Mouse (Mus musculus): ENCODE measurements at regions not wholly inside any gene's neighbourhood (a gene's known extent, or its start where the extent isn't known, plus 50 kb on each side); places are given as distances from the start of the nearest gene placed in this dataset.

DNA sequence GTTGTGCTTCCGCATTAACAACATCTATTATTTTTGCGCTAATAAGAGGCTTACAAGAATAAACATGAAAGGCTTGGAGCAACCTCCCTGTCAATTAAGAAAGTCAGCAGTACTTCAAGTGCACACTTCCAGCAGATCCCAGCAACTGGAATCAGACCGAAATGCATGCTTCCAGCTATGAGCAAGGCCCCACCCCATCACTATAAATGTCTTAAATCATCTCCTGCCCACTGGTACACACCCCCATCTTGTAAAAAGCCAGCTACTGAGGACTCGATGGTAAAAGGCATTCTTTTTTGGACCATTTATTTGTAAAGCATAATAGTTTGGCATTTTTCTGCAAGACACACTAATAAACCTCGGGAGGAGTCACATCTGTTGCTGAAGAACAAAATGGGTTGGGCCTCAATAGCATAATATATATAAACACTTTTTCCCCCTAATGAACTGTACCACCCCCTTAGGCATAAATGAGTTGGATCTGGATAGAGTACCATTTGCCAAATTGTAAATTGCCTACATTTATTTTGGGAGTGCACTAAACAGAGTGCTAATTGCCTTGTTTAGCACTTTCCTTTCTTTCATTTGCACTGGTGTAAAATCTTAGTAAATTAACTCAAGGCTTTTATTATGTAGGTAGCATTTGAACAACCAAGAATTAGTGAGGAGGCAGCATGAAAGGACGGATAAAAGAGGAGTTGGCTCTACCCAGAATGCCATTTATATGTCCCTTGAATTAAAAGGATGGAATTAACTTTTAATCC, 371.8 kb downstream of the Nr2f2 start:
- no peak for DNase-seq

DNA sequence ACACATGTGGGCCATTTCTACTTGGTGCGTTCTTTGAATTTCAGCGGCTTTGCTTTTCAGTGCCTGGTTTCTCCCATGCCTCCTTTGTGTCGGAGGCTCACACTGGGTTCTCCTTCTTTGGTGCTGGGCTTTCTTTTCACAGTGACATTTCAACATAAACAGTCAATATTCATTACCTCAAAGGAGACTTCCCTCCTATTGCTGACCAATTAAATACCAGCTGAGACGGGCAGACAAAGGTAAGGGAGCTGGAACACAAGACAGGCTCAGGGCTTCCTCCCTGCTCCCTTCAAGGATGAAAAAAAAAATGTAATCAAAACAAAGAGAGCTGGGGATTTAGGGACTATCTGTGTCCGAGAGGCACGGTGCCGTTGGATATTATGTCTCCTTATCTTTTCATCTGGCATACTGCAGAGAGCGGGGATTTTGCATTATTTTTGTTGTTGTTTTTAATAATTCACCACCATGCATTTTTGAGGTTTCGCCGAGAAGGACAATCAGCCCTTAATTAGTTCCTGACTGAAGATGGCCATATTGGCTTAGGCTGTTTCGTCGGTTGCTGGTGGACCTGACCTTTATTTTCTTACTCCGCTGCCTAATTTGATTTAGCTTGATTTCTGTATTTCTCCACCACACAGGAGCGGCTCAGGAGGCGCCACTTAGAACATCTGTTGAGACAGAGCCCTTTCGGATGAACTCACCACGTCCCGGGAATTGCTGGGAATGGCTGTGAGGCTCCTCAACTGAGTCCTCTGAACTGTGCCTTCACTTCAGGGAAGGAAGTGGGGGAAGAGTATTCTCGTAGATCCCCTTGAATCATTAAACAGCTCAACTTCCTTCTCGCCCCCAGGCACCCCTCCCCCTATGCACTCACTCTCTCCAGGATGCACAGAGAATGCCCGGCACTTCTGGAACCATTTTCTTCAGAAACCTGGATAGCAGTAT, 373.9 kb downstream of the Nr2f2 start:
- DNase-seq: peak; percentile 61

DNA sequence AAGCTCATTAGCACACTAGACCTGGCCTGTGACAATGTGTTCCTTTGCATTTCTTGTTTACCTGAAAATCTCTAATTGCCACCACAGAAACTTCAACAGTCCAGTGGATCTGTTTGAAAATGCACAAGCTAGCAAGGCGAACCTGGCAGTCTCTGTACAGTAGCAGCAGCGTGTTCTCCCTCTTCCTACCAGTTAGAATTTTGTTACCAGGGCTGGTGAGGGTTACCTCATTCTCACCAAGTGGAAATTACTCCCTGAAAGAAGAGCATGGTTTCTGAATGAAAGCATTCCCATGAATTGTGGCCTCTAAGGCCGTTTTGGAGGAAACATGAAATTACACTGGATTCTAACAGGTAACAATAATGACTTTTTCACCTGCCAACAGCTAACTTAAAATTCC, 374.6 kb downstream of the Nr2f2 start:
- no peak for DNase-seq

DNA sequence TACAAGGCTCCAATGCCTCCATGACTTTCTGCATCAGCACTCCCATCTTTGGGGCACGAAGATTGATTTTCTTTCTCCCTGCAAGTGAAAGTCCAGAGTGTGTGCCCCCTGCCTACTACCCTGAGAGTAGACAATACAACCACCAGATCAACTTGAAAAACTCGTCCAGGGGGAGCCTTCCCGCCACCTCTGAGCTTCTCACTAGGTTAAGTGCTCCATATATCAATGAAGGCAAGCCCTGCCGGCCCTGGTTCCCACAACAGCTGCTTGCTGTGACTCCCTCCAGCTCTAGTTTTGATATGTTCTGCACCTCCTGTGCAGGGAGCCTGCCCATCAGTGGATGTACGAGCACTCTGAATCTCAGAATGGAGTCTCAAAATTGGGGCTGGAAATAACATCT, 377.8 kb downstream of the Nr2f2 start:
- peak; percentile 39 for DNase-seq

DNA sequence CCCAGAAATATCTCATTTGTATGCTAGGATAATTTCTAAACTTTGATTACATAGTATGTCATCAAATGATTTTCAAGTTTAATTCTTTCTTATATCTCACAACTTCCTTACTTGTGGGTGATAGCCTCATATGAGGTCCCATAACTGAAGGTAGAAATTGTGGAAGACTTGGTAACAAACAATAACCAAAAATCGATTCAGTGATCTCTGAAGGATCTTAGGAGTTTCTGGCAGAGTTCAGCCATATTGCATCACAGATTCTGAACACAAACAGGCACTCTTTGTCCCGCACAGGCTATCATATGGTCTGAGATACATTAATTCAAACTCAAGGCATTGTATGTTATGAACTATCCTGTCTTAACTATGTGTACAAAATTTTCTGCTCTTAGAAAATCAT, 385.2 kb downstream of the Nr2f2 start:
- no peak for DNase-seq

DNA sequence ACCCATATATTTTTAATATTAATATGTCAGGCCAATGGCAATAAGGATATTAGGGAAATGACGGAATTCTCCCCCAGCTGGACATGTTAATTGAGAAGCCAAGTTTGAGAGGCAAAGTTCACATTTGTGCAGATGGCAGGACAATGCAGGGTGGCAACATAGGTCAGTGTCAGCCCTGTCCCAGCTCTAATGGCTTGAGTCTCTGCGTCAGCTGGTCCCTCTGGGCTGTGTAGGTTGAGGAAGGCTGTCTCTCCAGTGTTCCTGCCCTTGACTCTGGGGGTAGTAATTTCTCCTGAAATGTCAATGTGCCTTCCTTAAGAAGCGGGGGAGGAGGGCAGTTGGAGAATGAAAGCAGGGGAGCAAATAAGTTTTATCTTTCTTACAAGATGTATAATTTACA, 390.2 kb downstream of the Nr2f2 start:
- peak; percentile 18 for DNase-seq

DNA sequence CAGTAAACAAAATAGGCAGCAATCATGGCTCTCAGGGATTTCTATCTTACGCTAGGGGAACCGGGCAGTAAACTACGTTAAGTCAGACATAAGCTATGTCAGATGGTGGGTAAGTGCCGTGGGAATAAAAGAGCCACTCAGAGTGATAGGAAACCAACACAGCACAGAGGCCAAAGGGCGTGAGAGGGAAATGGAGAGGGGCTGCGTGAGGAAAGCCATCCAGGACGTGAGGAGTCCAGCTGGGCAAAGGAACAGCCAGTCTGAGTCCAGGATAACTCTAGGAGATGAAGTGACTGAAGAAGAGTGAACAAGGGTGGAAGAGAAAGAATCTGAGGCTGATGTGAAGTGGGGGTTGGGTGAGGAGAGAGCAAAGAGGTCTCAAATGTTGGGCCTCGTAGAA, 402.5 kb downstream of the Nr2f2 start:
- no peak for DNase-seq

DNA sequence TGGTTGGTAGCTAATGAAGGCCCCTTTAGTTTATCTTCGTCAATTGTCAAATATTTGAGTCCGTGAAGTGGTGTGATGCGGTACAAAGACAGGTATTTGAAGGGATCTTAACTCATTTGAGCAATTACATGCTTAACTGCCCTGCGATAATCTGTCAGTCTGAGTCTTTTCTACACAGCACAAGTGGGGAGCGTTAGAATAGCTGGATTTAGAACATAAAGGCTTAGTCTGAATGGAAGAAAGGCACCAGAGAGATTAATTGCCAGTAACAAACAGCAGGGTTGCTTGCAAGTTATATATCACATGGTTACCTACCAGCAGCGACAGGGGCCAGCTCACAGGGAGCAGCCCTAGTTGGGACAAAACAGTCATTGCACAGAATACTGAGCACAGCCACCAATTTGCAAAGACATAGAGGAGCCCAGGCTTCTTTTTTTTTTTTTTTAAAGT, 416.3 kb downstream of the Nr2f2 start:
- peak; percentile 56 for DNase-seq

DNA sequence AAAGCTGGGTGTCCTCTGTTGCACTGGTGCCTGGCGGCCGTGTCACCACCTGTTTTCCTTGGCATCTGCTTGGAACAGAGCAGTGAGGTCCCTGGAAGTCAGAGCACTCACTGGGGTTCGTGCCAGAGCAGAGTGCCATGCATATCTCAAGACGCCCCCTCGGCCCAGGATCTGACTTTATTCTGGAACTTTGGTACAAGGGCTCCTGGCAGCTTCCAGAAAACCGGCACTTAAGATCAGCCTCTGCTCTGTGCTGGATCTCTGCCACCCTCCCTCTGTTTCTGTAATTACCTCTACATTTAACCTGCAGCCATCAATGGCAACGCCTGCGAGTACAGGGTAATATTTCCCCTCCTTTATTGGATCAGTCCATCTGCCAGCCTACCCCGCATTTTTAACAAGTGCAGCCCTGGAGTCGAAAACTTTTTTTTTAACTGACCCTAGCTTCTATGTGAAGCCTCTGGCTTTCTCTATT, 416.9 kb downstream of the Nr2f2 start:
- DNase-seq: peak; percentile 17

DNA sequence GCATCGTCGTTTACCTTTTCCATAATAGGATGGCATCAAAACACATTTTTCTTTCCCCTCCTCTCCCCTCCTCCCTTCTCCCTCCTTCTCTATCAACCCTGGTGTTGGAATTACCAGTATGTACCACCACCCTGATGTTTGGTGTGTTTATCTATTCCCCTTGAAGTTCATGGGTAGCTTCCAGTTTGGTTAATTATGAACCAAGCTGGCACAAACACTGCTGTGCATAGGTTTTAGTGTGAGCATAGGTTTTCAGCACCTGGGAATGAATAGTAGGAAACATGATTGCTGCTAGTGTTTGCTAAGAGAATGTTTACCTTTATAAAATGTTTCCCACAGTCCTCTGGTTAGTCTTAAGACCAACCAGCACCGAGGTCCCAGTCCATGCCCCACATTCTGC, 420.1 kb downstream of the Nr2f2 start:
- DNase-seq: no peak

DNA sequence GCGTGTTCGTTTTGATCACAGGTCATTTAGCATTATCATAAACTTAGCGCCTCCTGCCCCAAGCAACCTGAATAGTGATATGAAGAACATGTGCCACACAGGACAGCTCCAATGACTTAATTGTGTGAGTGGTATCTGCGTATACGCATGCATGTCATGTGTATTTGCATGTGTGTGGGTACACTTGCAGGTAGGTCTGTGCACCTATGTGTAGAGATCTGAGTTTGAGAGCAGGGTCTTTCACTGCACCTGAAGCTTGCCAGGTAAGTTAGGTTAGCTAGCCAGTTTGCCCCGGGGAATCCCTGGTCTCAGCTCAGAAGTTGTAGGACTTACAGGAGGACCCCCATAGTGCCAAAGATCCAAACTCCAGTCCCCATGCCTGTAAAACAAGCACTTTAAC, 424.7 kb downstream of the Nr2f2 start:
- no peak for DNase-seq

DNA sequence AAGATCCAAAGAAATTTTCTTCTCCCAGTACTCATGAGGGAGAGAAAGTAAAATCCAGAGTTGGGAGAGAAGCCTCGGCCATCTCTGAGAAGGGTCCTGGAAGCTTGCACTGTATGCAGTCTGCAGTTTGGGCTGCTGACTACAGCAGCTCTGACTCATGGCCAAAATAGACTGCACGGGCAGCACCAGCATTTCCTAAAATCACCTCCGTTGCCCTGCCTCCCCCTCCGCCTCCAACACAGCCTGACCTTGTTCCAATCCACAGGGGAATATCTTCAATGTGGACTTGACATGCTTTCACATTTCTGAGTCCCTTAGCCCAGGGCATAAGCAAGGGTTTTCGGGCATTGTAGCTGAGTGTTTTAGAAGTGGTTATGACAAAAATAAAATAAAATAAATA, 441.3 kb downstream of the Nr2f2 start:
- no peak for DNase-seq

DNA sequence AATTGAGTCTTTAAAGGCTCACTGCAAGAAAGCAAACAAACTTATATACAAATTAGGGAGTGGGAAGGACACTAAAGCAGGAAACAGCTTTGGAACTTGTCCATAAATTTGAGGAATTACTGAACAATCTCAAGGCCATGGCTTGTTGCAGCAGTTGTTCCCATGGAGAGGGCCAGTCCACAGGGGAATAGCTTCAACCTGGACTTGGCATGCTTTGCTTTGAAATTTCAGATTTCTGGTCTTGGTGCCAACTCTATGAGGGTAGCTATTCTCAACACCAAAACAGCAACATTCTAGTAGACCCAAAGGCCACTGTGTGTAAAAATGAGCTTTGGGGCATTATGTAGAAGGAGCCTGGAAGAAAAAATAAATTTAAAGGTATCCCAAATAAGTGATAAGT, 442.0 kb downstream of the Nr2f2 start:
- DNase-seq: no peak

DNA sequence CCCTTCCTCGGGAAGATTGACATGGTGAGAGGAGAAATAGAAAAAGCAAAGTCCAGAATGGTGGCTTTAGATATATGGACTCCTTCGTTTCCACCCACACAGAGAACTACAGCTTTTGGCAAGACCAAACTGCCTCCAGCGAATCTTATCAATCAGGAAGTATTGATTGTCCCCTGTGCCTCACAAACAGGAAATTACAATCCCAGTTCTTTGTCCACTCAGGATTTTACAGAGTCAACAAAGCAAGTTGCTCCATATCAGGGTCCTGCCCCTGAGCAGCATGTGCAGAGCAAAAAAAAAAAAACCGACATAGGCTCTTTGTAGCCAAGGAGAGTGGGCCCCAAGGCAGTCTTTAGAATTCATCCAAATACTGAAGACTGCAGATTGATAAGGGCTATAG, 454.8 kb downstream of the Nr2f2 start:
- no peak for DNase-seq

DNA sequence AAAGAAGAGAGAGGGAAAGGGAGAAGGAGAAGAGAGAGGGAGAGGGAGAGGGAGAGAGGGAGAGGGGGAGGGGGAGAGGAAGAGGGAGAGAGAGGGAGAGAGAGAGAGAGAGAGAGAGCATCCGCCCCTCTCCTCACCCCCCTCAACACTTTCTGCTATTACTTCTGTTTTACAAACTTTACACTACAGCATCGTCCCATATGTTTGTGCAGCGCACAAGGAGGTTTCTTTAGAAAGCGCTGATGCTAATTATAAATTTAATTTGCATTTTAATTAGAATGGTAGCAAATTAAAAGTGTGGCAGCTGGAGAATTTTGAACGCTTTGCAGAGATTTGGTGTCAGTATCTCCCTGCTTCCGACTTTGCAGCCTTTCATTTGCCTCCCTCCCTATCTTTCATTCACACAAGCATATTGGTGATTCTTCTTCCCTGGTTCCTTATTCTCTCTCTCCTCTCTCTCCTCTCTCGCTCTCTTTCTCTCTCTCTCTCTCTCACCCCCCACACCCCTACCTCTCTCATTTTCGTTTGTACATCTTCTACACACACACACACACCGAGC, 476.0 kb downstream of the Nr2f2 start:
- no peak for DNase-seq

DNA sequence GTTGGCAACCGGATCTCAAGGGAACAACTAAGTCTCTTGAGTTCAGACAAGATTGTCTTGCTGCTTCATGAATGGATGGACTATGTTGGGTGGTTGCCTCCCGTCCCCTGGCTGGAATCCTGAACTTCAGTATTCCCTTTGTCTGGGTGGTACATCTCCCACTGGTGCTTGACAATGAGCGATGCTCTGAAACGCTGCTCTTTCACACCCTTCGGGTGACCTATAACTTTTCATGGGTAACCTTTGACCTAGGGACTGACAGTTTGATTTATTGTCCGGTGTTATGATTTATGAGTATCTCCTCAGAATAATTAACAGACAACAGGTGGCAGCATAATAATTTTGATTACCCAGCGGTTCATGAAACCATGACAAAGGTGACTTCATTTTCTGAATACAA, 478.3 kb downstream of the Nr2f2 start:
- DNase-seq: peak; percentile 15

DNA sequence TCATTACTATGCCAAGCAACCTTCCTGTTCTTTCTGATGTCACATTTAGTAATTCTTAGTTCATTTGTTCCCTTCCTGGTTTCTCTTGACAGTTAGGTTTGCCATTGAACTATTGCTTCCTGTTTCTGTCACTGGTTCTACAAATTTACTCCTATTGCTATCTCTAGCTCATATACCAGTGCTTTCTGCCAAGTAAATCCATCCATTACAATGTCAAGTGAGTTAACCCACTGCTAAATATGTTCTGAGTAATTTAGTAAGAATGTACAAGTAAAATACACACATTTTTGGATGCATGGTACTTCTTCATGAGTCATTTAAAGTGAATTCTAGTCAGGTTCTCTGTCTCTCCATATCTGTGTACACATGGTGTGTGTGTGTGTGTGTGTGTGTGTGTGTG, 489.5 kb downstream of the Nr2f2 start:
- DNase-seq: no peak

DNA sequence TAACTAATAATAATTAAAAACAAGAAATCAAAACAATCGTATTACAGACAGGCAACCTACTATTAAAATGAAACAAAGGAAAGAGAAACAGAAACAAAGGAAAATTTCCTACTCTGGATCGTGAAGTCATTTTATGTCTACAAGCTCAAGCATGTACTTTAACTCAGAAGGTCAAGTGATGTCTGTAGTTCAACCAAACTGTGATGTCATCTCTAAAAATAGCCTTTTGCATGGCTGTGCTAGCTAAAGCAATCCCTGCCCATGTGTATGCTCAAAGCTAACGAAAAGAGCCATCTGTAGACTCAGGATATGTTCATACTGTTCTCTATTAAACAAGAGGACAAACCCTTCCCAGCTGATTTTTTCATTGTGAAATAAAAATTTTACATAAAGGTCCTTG, 500.7 kb downstream of the Nr2f2 start:
- DNase-seq: no peak

DNA sequence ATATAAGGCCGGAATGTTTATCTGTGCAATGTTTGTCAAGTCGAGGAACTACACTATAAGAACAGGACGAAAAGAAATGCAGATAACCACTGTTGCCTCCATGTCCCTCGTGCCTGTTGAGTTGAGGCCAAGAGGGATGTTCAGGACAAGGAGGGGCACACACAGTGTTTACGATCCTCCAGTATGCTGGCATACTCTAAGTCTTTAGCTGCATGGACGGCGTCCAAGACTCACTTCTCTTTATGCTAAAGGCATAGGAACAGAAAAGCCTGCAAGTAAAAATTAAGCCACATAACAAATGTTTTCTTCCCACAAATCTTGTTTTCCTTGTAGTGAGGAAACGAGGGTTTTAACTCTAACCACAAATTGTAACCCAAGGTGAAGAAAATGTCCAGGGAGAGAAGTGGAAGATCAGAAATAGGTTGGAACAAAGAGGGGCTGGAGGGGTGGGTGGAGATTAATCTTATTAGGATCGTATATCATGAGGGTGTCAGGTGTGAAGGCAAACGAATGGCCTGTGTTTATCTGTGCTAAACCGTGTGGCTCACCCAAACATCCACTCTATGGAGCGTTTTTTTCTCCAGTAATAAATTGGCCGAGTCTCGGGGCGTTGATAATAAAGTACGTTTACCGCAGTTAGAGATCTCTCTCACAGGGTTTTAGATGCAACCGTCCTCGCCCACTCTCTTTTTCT, 521.8 kb downstream of the Nr2f2 start:
- no peak for DNase-seq

DNA sequence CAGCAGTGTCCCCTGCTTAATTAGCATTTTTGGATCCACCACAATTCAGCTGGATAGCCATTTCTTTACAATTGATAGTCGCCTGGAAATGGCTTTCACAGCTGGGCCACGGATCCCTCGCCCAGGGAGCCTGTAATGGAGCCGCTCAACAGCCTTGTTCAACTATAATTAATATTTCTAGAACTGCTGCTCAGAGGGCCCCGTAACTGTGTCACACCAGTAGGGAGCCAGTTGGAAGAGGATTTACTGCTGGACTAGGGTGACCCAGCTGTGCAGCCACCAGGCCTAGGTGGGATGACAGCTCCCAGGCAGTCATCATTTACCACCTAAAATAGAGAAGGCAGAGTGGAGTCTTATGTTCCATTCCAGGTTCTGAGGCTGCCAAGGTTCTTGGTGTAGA, 529.2 kb downstream of the Nr2f2 start:
- no peak for DNase-seq

DNA sequence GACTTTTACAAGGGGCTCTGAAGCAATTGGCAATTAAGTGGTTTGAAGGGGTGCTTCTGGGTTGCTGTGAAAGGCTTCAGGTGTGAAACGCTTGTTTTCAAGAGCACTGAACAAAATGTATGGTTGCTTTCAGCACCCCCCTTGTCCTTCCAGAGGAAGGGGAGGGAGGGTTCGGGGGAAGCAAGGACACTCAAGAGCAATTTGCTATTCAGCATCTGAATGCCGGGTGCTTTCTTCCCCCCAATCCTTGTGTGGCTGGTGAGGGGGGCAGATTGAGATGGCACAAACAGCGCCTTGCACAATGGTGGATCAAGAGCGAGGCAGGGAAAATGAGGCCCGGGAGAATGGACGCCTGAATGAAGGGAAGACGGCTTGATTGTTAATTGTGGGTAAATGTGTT, 539.3 kb downstream of the Nr2f2 start:
- no peak for DNase-seq

DNA sequence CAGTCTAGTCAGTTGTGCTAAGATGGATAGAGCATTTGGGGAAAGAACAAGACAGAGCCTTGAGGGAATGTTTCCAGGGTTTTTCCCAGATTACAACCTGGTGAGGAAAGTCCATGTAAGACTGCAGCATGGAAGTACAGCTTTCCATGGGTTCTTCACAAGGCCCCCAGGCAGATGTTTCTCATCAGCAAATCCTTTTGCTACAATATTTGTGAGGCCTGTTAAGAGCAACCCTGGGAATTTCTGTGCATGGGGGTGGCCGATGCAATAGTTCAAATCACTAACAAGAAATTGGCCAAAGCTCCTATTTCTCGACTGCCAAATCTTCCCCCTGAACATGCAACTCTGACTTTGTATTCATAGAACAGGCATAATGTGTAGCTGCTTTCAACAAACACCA, 546.0 kb downstream of the Nr2f2 start:
- DNase-seq: no peak

DNA sequence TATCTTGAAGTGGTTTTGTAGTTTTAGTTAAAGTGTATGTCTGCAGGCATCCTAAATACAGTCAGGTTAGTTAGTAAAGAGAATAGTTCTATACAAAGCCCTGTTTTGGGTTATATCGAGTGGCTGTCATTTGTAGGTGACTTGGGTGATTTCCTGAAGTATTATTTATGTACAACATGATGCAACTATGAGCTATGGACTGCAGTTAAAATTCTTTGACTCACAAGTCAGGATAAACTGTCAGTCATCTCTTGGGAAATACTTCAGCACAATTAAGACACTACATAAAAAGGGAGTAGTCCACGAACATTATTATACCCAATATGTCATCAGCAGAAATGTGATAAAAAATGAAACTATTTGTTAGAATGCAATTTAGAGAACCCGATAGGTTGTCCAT, 554.2 kb downstream of the Nr2f2 start:
- DNase-seq: no peak

All from embryo, embryonic 11 days (tissue).